Mouse (Mus musculus): ENCODE measurements around the gene Hvcn1.

GRCm38 (mm10) chr5:122217636-122218035 lies 11.0 kb downstream of the Hvcn1 start:
- TF ChIP-seq CTCF (IDR thresholded peaks at IDR 0.05; ENCODE audit: control insufficient read depth, insufficient read depth, low read length) (no peak), POLR2A (IDR thresholded peaks at IDR 0.05; ENCODE audit: borderline replicate concordance, control insufficient read depth, low read depth, low read length) (no peak)
